Mouse (Mus musculus): ENCODE measurements around the gene Galnt6.

GRCm38 (mm10) chr15:100660805-100661204 is 68.4 kb downstream of the Galnt6 start:
- TF ChIP-seq CTCF (IDR thresholded peaks at IDR 0.05; ENCODE audit: low read depth, low read length) (no peak), POLR2A (IDR thresholded peaks at IDR 0.05; ENCODE audit: extremely low read depth, insufficient read depth, low read length) (no peak)
